Mouse (Mus musculus): ENCODE results near the gene Apoc3. TPM values are rescaled to one million over a fixed set of nuclear protein-coding genes. Genes with fewer than 3 reads are reported as not detected.

The Apoc3 gene
- total and polyA plus RNA-seq, 3 experiments: not detected

GRCm38 (mm10) chr9:46184542-46184941, 50.9 kb downstream of the Apoc3 start:
- Histone ChIP-seq H3K4me1 (ENCODE audit: control insufficient read depth in 1 of 2, insufficient read depth in 2 of 2, low read length in 2 of 2) (no peaks in the 10 kb centered on the region), H3K36me3 (ENCODE audit: control insufficient read depth in 1 of 2, insufficient read depth in 2 of 2, low read length in 2 of 2) (peaks cover 0 to 14% of the 10 kb centered on the region in 2 experiments; a peak in 2 of 4 replicates), H3K27ac (ENCODE audit: control insufficient read depth, low read depth, low read length) (no peak overlapping the region), H3K9me3 (replicated peaks; ENCODE audit: insufficient read depth, low read length) (no peaks in the 10 kb centered on the region), H3K27me3 (ENCODE audit: control insufficient read depth in 1 of 2, insufficient read depth in 2 of 2, low read length in 2 of 2) (no peaks in the 10 kb centered on the region), H3K4me3 (ENCODE audit: control insufficient read depth in 1 of 2, insufficient read depth in 1 of 2, low read depth in 2 of 2, low read length in 2 of 2) (no peak overlapping the region), H3K9ac (ENCODE audit: control insufficient read depth, low read depth, low read length, poor library complexity, severe bottlenecking) (no peak overlapping the region), H3K79me2 (ENCODE audit: control insufficient read depth, insufficient read depth, low read length, poor library complexity) (no peaks in the 10 kb centered on the region)
- no peak for TF ChIP-seq ETS1 (IDR thresholded peaks at IDR 0.05; ENCODE audit: low read depth, low read length)
- TF ChIP-seq TBP (IDR thresholded peaks at IDR 0.05; ENCODE audit: low read depth, low read length): no peak
- TF ChIP-seq MEF2A (IDR thresholded peaks at IDR 0.05; ENCODE audit: extremely low read depth, insufficient replicate concordance, low read depth, low read length, poor library complexity, severe bottlenecking): no peak
- no peak for TF ChIP-seq MAX (IDR thresholded peaks at IDR 0.05; ENCODE audit: low read length)
- DNase-seq (ENCODE audit: low read depth, low spot score): no peak

Other genes with a start within 250 kb of the Apoc3 start
- gene Pafah1b2, start 222.9 kb downstream of the Apoc3 start, total RNA-seq (2012; rRNA removed): 125 and 127 TPM in 2 replicates
- gene Pafah1b2, start 222.9 kb downstream of the Apoc3 start, polyA plus RNA-seq (2012; ENCODE audit: insufficient read depth in 1 of 2, insufficient read length in 2 of 2, low read depth in 1 of 2, low replicate concordance in 2 of 2, missing spikeins in 1 of 2): 100 to 1,000 TPM; 131 to 178 TPM
- gene Sik3, start 222.8 kb downstream of the Apoc3 start, total RNA-seq (2012; rRNA removed): 63.3 and 78.7 TPM in 2 replicates
- gene Sik3, start 222.8 kb downstream of the Apoc3 start, polyA plus RNA-seq (2012; ENCODE audit: insufficient read depth in 1 of 2, insufficient read length in 2 of 2, low read depth in 1 of 2, low replicate concordance in 2 of 2, missing spikeins in 1 of 2): 100 to 1,000 TPM in 1 of 2 experiments, not detected in 1; 111 TPM
- 1.8 and 4.0 TPM in 2 replicates for gene Apoa1, start 7.1 kb downstream of the Apoc3 start, total RNA-seq (2012; rRNA removed)
- gene Apoa1, start 7.1 kb downstream of the Apoc3 start, polyA plus RNA-seq (2012; ENCODE audit: insufficient read depth in 1 of 2, insufficient read length in 2 of 2, low read depth in 1 of 2, low replicate concordance in 2 of 2, missing spikeins in 1 of 2): 10 to 100 TPM in 1 of 2 experiments, not detected in 1; 16.1 TPM
- not detected in 2 replicates for gene Apoa4, start 5.1 kb upstream of the Apoc3 start, total RNA-seq (2012; rRNA removed)
- not detected for gene Apoa4, start 5.1 kb upstream of the Apoc3 start, polyA plus RNA-seq (2012; ENCODE audit: insufficient read depth in 1 of 2, insufficient read length in 2 of 2, low read depth in 1 of 2, low replicate concordance in 2 of 2, missing spikeins in 1 of 2)
- gene Apoa5, start 33.0 kb upstream of the Apoc3 start, total RNA-seq (2012; rRNA removed): not detected in 2 replicates
- gene Apoa5, start 33.0 kb upstream of the Apoc3 start, polyA plus RNA-seq (2012; ENCODE audit: insufficient read depth in 1 of 2, insufficient read length in 2 of 2, low read depth in 1 of 2, low replicate concordance in 2 of 2, missing spikeins in 1 of 2): under 1 TPM in 1 of 2 experiments, not detected in 1; 0.04 TPM
- 87.0 and 99.7 TPM in 2 replicates for gene Zpr1, start 37.4 kb upstream of the Apoc3 start, total RNA-seq (2012; rRNA removed)
- 100 to 1,000 TPM in 1 of 2 experiments, not detected in 1; 171 TPM for gene Zpr1, start 37.4 kb upstream of the Apoc3 start, polyA plus RNA-seq (2012; ENCODE audit: insufficient read depth in 1 of 2, insufficient read length in 2 of 2, low read depth in 1 of 2, low replicate concordance in 2 of 2, missing spikeins in 1 of 2)
- 13.5 and 13.9 TPM in 2 replicates for gene Bud13, start 47.4 kb upstream of the Apoc3 start, total RNA-seq (2012; rRNA removed)
- gene Bud13, start 47.4 kb upstream of the Apoc3 start, polyA plus RNA-seq (2012; ENCODE audit: insufficient read depth in 1 of 2, insufficient read length in 2 of 2, low read depth in 1 of 2, low replicate concordance in 2 of 2, missing spikeins in 1 of 2): 10 to 100 TPM in 1 of 2 experiments, not detected in 1; 26.3 TPM
- not detected in 2 replicates for gene 4931429L15Rik, start 84.3 kb upstream of the Apoc3 start, total RNA-seq (2012; rRNA removed)
- not detected for gene 4931429L15Rik, start 84.3 kb upstream of the Apoc3 start, polyA plus RNA-seq (2012; ENCODE audit: insufficient read depth in 1 of 2, insufficient read length in 2 of 2, low read depth in 1 of 2, low replicate concordance in 2 of 2, missing spikeins in 1 of 2)